Mouse (Mus musculus) bone marrow macrophage, adult 2 months (primary cell): Measurements from ENCODE around the gene Lrsam1. TPM values are rescaled to one million over a fixed set of nuclear protein-coding genes. Genes with fewer than 3 reads are reported as not detected.
A peak's percentile ranks its signal among the peaks of the same experiment; 100 is the strongest.

Source experiments
- H3K27ac ChIP-seq: 2 replicates; pipeline ENCODE4 v1.5.1; 2012; ENCODE audit warnings: low read depth, low read length; ENCODE audit not compliant: insufficient read depth
- H3K4me1 ChIP-seq: 2 replicates; pipeline ENCODE4 v1.6.1; 2012; ENCODE audit warnings: low read length; ENCODE audit not compliant: control insufficient read depth, insufficient read depth
- H3K4me3 ChIP-seq: 2 replicates; pipeline ENCODE4 v1.5.1; 2012; ENCODE audit warnings: mild to moderate bottlenecking, low read length, moderate library complexity; ENCODE audit not compliant: insufficient read depth
- CTCF ChIP-seq: IDR thresholded peaks from 2 replicates; pipeline ENCODE4 v1.5.1; 2012; ENCODE audit warnings: low read depth, mild to moderate bottlenecking, low read length, moderate library complexity
- POLR2A ChIP-seq: IDR thresholded peaks from 2 replicates; pipeline ENCODE4 v1.6.1; 2012; ENCODE audit warnings: mild to moderate bottlenecking, low read depth, low read length, borderline replicate concordance
- polyA plus RNA-seq: library from polyadenylated mRNA; stranded (reverse); fragments of >200 nt; gene quantifications from 2 replicates; pipeline ENCODE4 v1.2.4, GENCODE M21; 2012; ENCODE audit not compliant: missing spikeins, insufficient read depth, insufficient read length

The Lrsam1 gene
- polyA plus RNA-seq, 1 experiment = 12.0 TPM

GRCm38 (mm10) chr2:32985844-32986243 lies 24.4 kb upstream of the Lrsam1 start:
- Histone ChIP-seq H3K4me1 (peaks cover 16% of the 10 kb centered on the region), H3K27ac (no peak overlapping the region), H3K4me3 (no peak overlapping the region)
- TF ChIP-seq POLR2A = no peak

GRCm38 (mm10) chr2:32983617-32984016 lies 22.2 kb upstream of the Lrsam1 start:
- Histone ChIP-seq H3K4me3 (no peak overlapping the region), H3K4me1 (peaks cover 13% of the 10 kb centered on the region), H3K27ac (no peak overlapping the region)
- TF ChIP-seq POLR2A (no peak), CTCF (no peak)

GRCm38 (mm10) chr2:32982700-32983099 lies 21.3 kb upstream of the Lrsam1 start:
- peak overlapping the region; percentile 60 for H3K4me3 ChIP-seq
- H3K27ac ChIP-seq = peak overlapping the region; percentile 30; the same call in 1 of the 2 replicates
- peaks cover 13% of the 10 kb centered on the region for H3K4me1 ChIP-seq
- TF ChIP-seq CTCF (no peak), POLR2A (no peak)

GRCm38 (mm10) chr2:32981725-32982271 lies 20.4 kb upstream of the Lrsam1 start, which contains the start of gene Slc2a8:
Gene Slc2a8 (minus strand): TSS chr2:32982083.
- Histone ChIP-seq H3K4me3 (peak within 1 kb of the TSS; percentile 80), H3K4me1 (peaks cover 13% of the 10 kb centered on the region), H3K27ac (peak within 1 kb of the TSS; percentile 30; the same call in 1 of the 2 replicates)
- TF ChIP-seq POLR2A = no peak
- TF ChIP-seq CTCF = 0 out of 2 replicates have a peak, but pooled peaks have one; percentile 11

- Histone ChIP-seq H3K27ac (no peak overlapping the region), H3K4me3 (peak overlapping the region; percentile 80), H3K4me1 (peaks cover 13% of the 10 kb centered on the region)
- TF ChIP-seq CTCF (no peak), POLR2A (no peak)
These were observed 19.9 kb upstream of the Lrsam1 start for GRCm38 (mm10) chr2:32981281-32981680.

- Histone ChIP-seq H3K27ac (no peak overlapping the region), H3K4me1 (peaks cover 10% of the 10 kb centered on the region), H3K4me3 (no peak overlapping the region)
- TF ChIP-seq POLR2A = no peak
- no peak for TF ChIP-seq CTCF
These were observed 18.3 kb upstream of the Lrsam1 start for GRCm38 (mm10) chr2:32979675-32980074.

- H3K4me3 ChIP-seq = no peak overlapping the region
- H3K27ac ChIP-seq = no peak overlapping the region
- peaks cover 7% of the 10 kb centered on the region; the same call in 1 of the 2 replicates for H3K4me1 ChIP-seq
- TF ChIP-seq CTCF (no peak), POLR2A (no peak)
These were observed 17.3 kb upstream of the Lrsam1 start for GRCm38 (mm10) chr2:32978675-32979074.

GRCm38 (mm10) chr2:32977114-32977513 lies 15.7 kb upstream of the Lrsam1 start:
- no peak overlapping the region for H3K4me3 ChIP-seq
- peaks cover 3% of the 10 kb centered on the region; the same call in 1 of the 2 replicates for H3K4me1 ChIP-seq
- TF ChIP-seq CTCF = no peak
- no peak for TF ChIP-seq POLR2A
- H3K27ac ChIP-seq = no peak overlapping the region

- Histone ChIP-seq H3K27ac (no peak overlapping the region), H3K4me3 (no peak overlapping the region), H3K4me1 (peaks cover 13% of the 10 kb centered on the region)
- TF ChIP-seq POLR2A (no peak), CTCF (no peak)
These were observed 12.8 kb upstream of the Lrsam1 start for GRCm38 (mm10) chr2:32974216-32974615.

GRCm38 (mm10) chr2:32971235-32971634 lies 9.8 kb upstream of the Lrsam1 start:
- Histone ChIP-seq H3K4me3 (no peak overlapping the region), H3K4me1 (peaks cover 27% of the 10 kb centered on the region)
- TF ChIP-seq CTCF = no peak
- TF ChIP-seq POLR2A = no peak

More at GRCm38 (mm10) chr2:32971235-32971634, 9.8 kb upstream of the Lrsam1 start:
- no peak overlapping the region for H3K27ac ChIP-seq
